Mouse (Mus musculus): ENCODE data around the gene Srsf6. TPM values are rescaled to one million over a fixed set of nuclear protein-coding genes. Genes with fewer than 3 reads are reported as not detected.

Srsf6 gene
- polyA plus RNA-seq, 1 experiment from 2014 or later = 212 TPM

- no peak overlapping the region for H3K27ac ChIP-seq
- WGBS = 76% methylated on average over 2 of the region's 2 CpGs
- H3K9me3 ChIP-seq (replicated peaks) = no peaks in the 10 kb centered on the region
- 0 out of 2 replicates have a peak, but pooled peaks cover 7% of the 10 kb centered on the region for H3K27me3 ChIP-seq
- no peak for ATAC-seq
- no peak overlapping the region for H3K4me3 ChIP-seq
- no peak overlapping the region for H3K9ac ChIP-seq
- peaks cover 4% of the 10 kb centered on the region; the same call in 1 of the 2 replicates for H3K4me1 ChIP-seq
- H3K36me3 ChIP-seq (ENCODE audit: poor library complexity, severe bottlenecking) = no peaks in the 10 kb centered on the region
- H3K4me2 ChIP-seq = no peak overlapping the region
These were observed 16.8 kb upstream of the Srsf6 start for GRCm38 (mm10) chr2:162914519-162914918.

DNA sequence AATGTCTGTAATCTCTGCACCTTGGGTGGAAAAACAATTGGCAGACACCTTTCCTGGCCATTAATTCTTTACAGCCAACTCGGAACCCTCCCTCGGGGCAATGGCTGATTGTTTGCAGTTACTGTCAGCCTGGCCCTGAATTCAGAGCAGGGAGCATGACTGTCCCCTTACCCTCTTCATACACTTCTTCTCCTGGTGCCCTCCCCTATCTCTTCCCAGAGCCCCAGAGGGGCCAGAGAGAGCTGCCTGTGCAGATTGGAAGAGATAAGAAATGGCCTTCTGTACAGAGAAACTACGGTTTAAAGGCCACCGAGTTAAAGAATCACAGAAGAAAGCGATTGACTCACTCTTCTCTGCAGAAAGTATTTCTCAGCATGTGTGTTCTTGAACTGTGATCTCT lies 11.4 kb upstream of the Srsf6 start:
- Histone ChIP-seq H3K9me3 (replicated peaks) (no peaks in the 10 kb centered on the region), H3K27me3 (peaks cover 10% of the 10 kb centered on the region), H3K27ac (no peak overlapping the region), H3K4me3 (no peak overlapping the region), H3K4me2 (no peak overlapping the region), H3K36me3 (ENCODE audit: poor library complexity, severe bottlenecking) (no peaks in the 10 kb centered on the region), H3K9ac (no peak overlapping the region), H3K4me1 (no peaks in the 10 kb centered on the region)
- WGBS = 84% methylated on average over 5 of the region's 5 CpGs
- no peak for ATAC-seq

DNA sequence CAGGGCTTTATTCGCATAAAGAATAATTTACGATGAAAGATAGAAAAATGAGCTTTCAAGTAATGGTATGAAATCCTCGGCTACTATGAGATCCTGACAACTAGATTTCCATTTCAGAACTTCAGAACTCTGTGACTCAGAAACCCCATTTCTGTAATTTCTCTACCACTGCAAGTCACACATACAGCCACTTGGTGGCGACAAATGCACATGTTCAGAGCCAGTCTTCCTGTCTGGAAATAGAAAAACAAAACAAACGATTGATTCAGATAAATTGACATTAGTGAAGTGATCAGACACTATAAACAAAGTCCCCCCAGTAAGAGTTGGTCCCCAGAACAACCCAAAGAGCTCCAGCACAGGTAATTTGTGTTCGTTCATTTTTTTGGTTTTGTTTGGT lies 9.1 kb upstream of the Srsf6 start:
- Histone ChIP-seq H3K9ac (no peak overlapping the region), H3K4me3 (no peak overlapping the region), H3K4me1 (no peaks in the 10 kb centered on the region), H3K27me3 (peaks cover 7% of the 10 kb centered on the region), H3K27ac (no peak overlapping the region), H3K9me3 (replicated peaks) (no peaks in the 10 kb centered on the region), H3K36me3 (ENCODE audit: poor library complexity, severe bottlenecking) (no peaks in the 10 kb centered on the region), H3K4me2 (no peak overlapping the region)
- ATAC-seq = no peak
- WGBS = 10% methylated on average over 6 of the region's 6 CpGs

- no peak for ATAC-seq
- Histone ChIP-seq H3K9ac (no peak overlapping the region), H3K9me3 (replicated peaks) (no peaks in the 10 kb centered on the region), H3K4me3 (no peak overlapping the region), H3K27ac (no peak overlapping the region), H3K36me3 (ENCODE audit: poor library complexity, severe bottlenecking) (no peaks in the 10 kb centered on the region), H3K4me2 (no peak overlapping the region), H3K4me1 (no peaks in the 10 kb centered on the region), H3K27me3 (peaks cover 7% of the 10 kb centered on the region)
- 79% methylated on average over 5 of the region's 5 CpGs for WGBS
These were observed 8.5 kb upstream of the Srsf6 start for GRCm38 (mm10) chr2:162922834-162923233.

- Histone ChIP-seq H3K4me2 (no peak overlapping the region), H3K27ac (no peak overlapping the region), H3K9ac (no peak overlapping the region), H3K36me3 (ENCODE audit: poor library complexity, severe bottlenecking) (no peaks in the 10 kb centered on the region), H3K9me3 (replicated peaks) (no peaks in the 10 kb centered on the region), H3K4me1 (no peaks in the 10 kb centered on the region), H3K4me3 (no peak overlapping the region), H3K27me3 (peaks cover 7% of the 10 kb centered on the region)
- no peak for ATAC-seq
- WGBS = 73% methylated on average over 5 of the region's 5 CpGs
These were observed 7.2 kb upstream of the Srsf6 start for GRCm38 (mm10) chr2:162924126-162924525.

DNA sequence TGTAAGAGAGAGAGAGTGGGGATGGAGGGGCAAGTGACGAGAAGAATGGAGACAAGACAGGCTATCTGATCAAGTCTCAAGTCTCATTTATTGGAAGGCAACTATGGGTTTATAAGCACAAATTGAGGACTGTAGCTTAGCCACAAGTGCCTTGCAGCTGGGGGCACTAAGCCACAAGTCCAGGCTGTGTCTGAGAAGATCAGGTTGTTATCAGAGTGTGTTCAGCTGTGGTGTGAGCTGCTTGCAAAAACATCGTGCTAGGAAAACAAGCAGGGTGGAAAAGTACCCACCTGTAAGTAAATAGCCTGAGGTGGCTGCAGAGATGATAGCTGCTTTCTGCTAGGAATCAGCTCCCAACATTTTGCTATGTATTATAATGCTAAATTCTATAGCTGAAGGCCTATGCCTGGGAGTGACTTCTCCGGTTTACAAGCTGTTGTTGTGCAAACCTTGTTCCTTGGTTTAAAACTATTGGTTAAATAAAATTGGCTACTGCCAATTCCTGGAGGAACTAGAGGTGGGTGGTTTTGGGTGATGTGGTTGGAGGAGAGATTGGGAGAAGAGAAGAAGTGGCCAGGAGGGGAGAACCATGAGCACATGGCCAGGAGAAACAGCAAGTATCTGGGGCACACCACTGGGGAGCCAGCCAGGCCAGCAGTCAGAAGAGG lies 3.3 kb upstream of the Srsf6 start:
- H3K4me1 ChIP-seq = peaks cover 10% of the 10 kb centered on the region
- peaks cover under 1% of the 10 kb centered on the region; the same call in 1 of the 2 replicates for H3K36me3 ChIP-seq (ENCODE audit: poor library complexity, severe bottlenecking)
- H3K4me3 ChIP-seq = no peak overlapping the region
- H3K27me3 ChIP-seq = no peaks in the 10 kb centered on the region
- ATAC-seq = no peak
- no peak overlapping the region for H3K27ac ChIP-seq
- no peaks in the 10 kb centered on the region for H3K9me3 ChIP-seq (replicated peaks)
- H3K9ac ChIP-seq = no peak overlapping the region
- H3K4me2 ChIP-seq = no peak overlapping the region
- 68% methylated on average over 3 of the region's 3 CpGs for WGBS

GRCm38 (mm10) chr2:162929704-162930103 lies 1.6 kb upstream of the Srsf6 start:
- Histone ChIP-seq H3K9me3 (replicated peaks) (no peaks in the 10 kb centered on the region), H3K9ac (no peak overlapping the region), H3K27ac (no peak overlapping the region), H3K4me1 (peaks cover 16% of the 10 kb centered on the region), H3K4me2 (no peak overlapping the region), H3K27me3 (no peaks in the 10 kb centered on the region), H3K4me3 (no peak overlapping the region), H3K36me3 (ENCODE audit: poor library complexity, severe bottlenecking) (peaks cover 17% of the 10 kb centered on the region)
- no peak for ATAC-seq
- WGBS = 81% methylated on average over 3 of the region's 3 CpGs

DNA sequence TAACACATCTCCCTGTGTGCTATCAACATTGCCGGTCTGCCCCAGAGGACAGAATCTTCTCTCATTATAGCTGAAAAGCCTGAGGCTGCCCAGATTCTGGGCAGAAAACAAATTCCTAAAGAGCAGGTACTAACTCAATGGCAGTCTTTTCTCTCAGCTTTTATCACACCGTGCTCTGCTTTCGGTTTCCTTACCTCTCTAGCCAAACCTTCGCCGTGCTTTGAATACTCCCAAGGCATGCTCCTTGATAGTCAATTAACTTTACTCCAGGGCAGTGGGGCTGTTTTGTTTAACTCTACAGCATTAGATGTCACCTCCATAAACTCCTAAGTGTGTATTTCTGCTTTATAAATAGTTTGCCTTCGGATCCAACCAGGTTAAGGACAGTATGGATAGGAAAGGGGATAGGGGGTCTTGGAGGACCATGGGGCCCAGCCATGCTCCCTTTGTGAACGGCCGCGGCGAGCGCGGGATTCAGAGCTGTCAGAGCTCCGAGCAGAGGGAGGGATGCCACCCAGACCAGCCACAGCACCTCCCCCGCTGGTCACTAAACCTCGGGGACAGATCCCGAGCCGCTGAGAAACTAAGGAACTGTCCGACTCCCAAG lies 709 bp upstream of the Srsf6 start:
- Histone ChIP-seq H3K27me3 (no peaks in the 10 kb centered on the region), H3K4me1 (peaks cover 16% of the 10 kb centered on the region), H3K36me3 (ENCODE audit: poor library complexity, severe bottlenecking) (peaks cover 27% of the 10 kb centered on the region), H3K4me2 (peak overlapping the region; percentile 79), H3K9ac (peak overlapping the region; percentile 100), H3K4me3 (peak overlapping the region; percentile 86), H3K9me3 (replicated peaks) (no peaks in the 10 kb centered on the region), H3K27ac (peak overlapping the region; percentile 97)
- under 1% methylated on average over 18 of the region's 18 CpGs for WGBS
- ATAC-seq = peak; percentile 4; the same call in 1 of the 2 replicates

- Histone ChIP-seq H3K4me3 (peak overlapping the region; percentile 86), H3K4me1 (peaks cover 16% of the 10 kb centered on the region), H3K9me3 (replicated peaks) (no peaks in the 10 kb centered on the region), H3K27me3 (no peaks in the 10 kb centered on the region), H3K9ac (peak overlapping the region; percentile 100), H3K4me2 (peak overlapping the region; percentile 79), H3K36me3 (ENCODE audit: poor library complexity, severe bottlenecking) (peaks cover 39% of the 10 kb centered on the region), H3K27ac (peak overlapping the region; percentile 97)
- under 1% methylated on average over 73 of the region's 103 CpGs for WGBS
- peak; percentile 63 for ATAC-seq
These were observed 634 bp downstream of the Srsf6 start for GRCm38 (mm10) chr2:162931674-162932650.

GRCm38 (mm10) chr2:162932706-162933105 lies 1.4 kb downstream of the Srsf6 start:
- peaks cover 45% of the 10 kb centered on the region for H3K36me3 ChIP-seq (ENCODE audit: poor library complexity, severe bottlenecking)
- H3K4me1 ChIP-seq = peaks cover 16% of the 10 kb centered on the region
- 58% methylated on average over 4 of the region's 4 CpGs for WGBS
- no peaks in the 10 kb centered on the region for H3K27me3 ChIP-seq
- H3K4me3 ChIP-seq = peak overlapping the region; percentile 86
- H3K9ac ChIP-seq = peak overlapping the region; percentile 100
- H3K4me2 ChIP-seq = peak overlapping the region; percentile 79
- no peak overlapping the region for H3K27ac ChIP-seq
- no peaks in the 10 kb centered on the region for H3K9me3 ChIP-seq (replicated peaks)
- no peak for ATAC-seq

GRCm38 (mm10) chr2:162934421-162934820 lies 3.1 kb downstream of the Srsf6 start:
- Histone ChIP-seq H3K9ac (no peak overlapping the region), H3K27ac (no peak overlapping the region), H3K9me3 (replicated peaks) (no peaks in the 10 kb centered on the region), H3K4me1 (peaks cover 16% of the 10 kb centered on the region), H3K27me3 (no peaks in the 10 kb centered on the region), H3K4me3 (no peak overlapping the region), H3K36me3 (ENCODE audit: poor library complexity, severe bottlenecking) (peaks cover 62% of the 10 kb centered on the region), H3K4me2 (no peak overlapping the region)
- no peak for ATAC-seq
- WGBS = 95% methylated on average over 19 of the region's 19 CpGs

DNA sequence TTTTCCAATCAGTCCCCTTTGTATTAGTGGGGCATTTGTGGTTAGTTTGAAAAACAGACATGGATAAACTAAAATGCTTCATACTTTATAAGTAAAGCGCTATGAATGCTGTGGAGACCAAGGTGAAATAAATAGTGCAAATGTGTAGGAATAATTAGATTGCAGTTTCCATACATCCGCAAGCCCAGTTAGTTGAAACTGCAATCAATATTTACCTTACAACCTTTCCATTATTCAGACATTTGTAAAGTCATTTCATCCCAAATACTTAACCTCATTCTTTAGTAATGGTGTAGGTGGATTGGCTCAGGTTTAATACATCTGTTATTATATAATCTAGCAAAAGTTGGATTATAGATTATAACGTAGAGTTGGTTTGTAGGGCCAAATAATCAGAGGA lies 4.4 kb downstream of the Srsf6 start:
- Histone ChIP-seq H3K36me3 (ENCODE audit: poor library complexity, severe bottlenecking) (peaks cover 74% of the 10 kb centered on the region), H3K4me1 (peaks cover 13% of the 10 kb centered on the region), H3K27ac (no peak overlapping the region), H3K9me3 (replicated peaks) (no peaks in the 10 kb centered on the region), H3K4me3 (no peak overlapping the region), H3K4me2 (no peak overlapping the region), H3K9ac (no peak overlapping the region), H3K27me3 (peaks cover 4% of the 10 kb centered on the region; the same call in 1 of the 2 replicates)
- ATAC-seq = no peak
- WGBS = 95% methylated on average over 3 of the region's 3 CpGs

All from forebrain, embryonic 13.5 days (tissue).